Mouse (Mus musculus): Measurements from ENCODE around the gene Plekhf1. TPM values are rescaled to one million over a fixed set of nuclear protein-coding genes. Genes with fewer than 3 reads are reported as not detected.

Plekhf1 gene
- total RNA-seq, 2 experiments from 2014 or later: 2.8 to 3.1 TPM

DNA sequence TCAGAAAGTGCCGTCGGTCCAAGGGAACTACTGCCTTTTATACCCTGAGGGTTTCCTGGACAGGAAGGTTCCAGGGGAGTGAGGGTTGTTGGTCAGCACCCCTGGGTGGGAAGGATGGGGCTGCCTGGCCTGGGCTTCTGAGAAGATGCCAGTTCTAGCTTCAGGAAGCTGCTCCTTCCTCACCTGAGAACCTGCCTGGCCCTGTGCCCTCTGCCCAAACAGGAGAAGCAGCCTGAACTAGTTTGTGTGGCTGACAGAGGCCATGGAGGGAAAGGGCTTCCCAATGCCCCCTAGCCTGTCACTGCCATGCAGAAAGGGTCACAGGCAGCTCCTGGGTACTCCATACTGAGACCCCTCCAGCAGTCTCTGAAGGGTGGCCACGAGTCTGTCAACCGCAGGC, 8.3 kb downstream of the Plekhf1 start:
- no peak for DNase-seq (ENCODE audit: low spot score in 2 of 2)

GRCm38 (mm10) chr7:38218631-38219367, 9.0 kb downstream of the Plekhf1 start:
- DNase-seq (ENCODE audit: low spot score in 2 of 2): no peak

DNA sequence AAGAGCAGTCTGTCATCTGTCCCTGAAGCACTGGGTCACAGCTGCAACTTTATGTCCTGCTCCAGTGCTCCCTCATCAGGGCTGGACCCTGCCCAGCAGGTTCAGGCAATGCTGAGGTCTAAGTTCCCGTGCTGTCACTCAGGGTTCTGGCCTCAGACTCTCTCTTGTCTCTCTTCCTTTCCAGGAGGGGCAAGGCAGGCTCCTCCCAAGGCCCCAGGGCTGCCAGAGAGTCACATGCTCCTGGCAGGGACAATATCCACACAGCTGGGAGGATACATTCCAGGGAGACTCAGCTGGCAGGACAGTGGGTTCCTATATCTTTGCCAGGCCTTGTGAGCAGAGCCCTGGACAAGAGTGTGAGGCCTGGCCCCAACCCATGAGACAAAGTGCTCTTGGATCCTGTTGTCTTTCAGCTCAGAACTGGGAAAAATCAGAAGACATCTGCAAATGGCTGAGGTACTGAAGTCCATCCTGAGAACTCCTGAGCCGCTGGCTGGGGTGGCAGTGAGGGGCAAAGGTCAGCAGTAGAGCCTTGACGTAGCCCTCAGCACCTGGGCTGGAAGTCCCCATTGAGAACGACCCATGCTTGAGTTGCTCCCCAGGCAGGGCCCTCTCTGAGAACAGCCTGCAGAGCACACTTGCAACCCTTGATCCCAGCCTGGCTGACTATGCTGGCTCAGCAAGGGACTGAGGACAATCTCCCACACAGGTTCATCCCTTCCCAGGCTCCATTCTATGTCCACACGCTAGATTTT, 10.2 kb downstream of the Plekhf1 start:
- peak; percentile 37 to 85 for DNase-seq (ENCODE audit: low spot score in 2 of 2)

DNA sequence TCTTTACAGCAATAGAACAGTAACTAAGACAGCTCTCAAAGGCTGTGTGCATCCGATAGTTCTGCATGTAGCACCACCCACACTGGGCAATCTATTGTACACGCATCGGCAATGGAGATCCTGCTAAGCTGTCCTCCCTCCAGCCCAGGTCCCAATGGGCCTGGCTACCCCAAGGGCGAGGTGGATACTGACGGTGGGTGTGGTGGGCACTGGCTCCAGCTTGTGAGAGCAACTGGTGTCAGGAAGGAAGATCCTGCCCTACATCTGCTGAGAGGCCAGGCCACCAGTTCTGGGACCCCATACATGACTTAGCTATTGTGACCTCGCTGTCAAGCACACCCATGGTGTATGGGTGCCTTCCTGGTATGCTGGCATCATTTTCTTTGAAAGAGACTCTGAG, 12.1 kb downstream of the Plekhf1 start:
- DNase-seq (ENCODE audit: low spot score in 2 of 2): no peak

DNA sequence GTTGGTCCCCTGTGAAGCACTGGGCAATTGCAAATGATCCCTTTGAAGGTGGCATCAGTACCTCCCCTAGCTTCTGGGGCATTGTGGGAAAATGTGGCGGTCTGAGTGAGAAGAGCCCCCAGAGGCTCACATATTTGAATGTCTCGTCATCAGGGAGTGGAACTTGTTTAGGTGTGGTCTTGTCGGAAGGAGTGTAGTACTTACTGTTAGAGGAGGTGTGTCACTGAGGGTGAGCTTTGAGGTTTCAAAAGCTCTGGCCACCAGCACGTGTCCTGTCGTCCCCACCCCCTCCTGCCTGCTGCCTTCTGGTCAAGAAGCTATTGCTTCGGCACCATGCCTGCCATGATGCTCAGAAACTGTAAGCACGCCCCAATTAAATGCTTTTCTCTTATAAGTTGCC, 12.5 kb downstream of the Plekhf1 start:
- DNase-seq (ENCODE audit: low spot score in 2 of 2): no peak

GRCm38 (mm10) chr7:38214473-38215214, 13.2 kb downstream of the Plekhf1 start:
- no peak for DNase-seq (ENCODE audit: low spot score in 2 of 2)

- no peak for DNase-seq (ENCODE audit: low spot score in 2 of 2)
Observed at GRCm38 (mm10) chr7:38212651-38213062, 15.2 kb downstream of the Plekhf1 start.

DNA sequence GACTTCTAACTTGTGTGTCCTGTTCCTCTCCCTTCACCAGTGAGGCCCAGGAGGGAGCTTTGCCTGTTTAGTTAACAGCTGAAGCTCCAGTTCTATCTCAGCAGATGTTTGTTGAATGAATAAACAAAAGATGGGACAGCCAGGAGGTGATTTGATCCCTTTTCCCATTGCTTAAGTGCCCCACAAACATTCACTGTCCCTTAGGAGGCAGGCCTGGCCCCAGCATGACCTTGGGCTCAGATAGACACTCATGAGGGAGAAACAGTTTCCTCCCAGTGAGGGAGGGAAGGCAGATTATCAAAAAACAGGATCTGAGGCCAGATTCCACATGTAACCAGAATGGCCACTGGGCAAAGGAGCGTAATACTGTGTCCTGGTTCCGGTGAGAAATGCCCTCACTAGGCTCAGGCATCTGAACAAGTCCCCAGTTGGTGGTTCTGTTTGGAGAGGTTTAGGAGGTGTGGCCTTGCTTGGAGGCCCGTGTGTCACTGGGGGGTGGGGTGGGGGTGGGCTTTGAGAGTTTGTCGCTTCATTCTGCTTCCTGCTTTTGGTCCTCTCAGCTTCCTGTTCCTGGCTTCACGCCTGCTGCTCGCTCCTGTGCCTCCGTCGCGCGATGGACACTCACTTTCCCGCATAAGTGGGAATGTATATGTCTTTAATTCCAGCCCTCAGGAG, 18.2 kb downstream of the Plekhf1 start:
- DNase-seq (ENCODE audit: low spot score in 2 of 2): no peak

DNA sequence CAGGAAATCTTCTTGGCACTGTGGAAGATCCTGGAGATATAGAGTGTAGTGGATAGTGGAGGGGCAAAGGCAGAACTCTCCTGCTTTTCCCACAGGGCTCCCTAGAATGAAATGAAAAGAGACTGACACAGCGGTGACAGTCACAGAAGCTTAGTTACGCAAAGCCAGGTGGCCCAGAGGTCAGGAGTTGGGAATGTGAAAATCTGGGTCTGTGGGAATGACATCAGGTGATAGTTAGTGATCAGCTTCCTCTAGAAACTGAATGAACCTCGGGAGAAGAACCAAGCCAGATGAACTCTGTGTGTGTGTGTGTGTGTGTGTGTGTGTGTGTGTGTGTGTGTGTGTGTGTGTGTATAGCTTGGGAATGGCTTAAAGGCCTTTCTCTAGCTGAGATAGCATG, 18.8 kb downstream of the Plekhf1 start:
- no peak for DNase-seq (ENCODE audit: low spot score in 2 of 2)

DNA sequence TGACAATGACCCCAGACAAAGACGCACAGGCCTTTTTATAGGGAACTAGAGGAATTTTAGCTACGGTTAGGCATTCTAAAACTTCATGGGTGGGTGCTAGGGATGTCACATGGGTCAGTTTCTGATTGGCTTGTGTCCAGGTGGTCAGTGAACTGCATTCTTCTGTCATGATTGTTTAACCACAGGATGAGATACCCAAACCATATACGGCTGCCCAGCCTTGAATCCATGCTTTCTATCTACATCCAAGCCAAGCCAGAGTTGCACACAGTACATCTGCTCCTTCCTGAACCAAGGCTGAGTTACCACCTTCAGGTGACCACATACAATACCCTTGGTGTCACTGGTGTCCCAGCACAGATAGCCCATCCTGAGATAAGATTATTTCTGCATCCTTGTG, 21.3 kb downstream of the Plekhf1 start:
- DNase-seq (ENCODE audit: low spot score in 2 of 2): no peak

- no peak for DNase-seq (ENCODE audit: low spot score in 2 of 2)
Observed at GRCm38 (mm10) chr7:38205801-38206200, 22.0 kb downstream of the Plekhf1 start.

DNA sequence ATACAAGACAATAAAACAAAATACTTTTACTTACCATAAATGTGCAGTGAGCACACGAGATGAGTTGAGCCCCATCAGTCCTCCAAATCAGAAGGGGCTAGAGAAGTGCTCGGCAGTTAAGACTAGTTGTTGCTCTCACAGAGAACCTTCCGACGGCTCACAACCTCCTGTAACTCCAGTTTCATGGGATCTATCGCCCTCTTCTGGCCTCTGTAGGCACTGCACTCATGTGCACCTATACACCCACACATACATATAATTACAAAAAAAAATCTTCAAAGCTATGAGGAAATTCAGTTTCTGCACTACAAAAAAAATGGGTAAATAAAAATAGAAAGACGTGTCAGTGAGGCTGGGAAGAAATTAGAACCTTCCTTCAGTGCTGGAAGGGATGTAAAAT, 23.5 kb downstream of the Plekhf1 start:
- DNase-seq (ENCODE audit: low spot score in 2 of 2): no peak

DNA sequence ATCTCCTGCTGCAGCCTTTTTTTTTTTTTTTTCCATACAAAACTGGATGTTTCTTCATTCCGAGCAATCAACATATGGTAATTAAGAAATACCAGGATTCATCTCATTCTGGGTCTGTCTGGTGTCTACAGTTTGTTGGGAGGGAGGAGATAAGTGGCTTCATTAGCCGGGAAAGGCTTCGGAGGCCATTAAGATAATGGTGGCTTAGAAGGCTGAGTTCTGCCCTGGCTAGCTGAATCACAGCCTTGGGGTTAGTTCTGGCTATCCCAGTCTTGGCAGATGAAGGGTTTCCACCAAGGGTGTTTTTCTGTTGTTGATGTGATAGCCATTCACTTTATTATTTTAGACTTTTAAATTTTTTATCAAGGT, 26.5 kb downstream of the Plekhf1 start:
- no peak for DNase-seq (ENCODE audit: low spot score in 2 of 2)

DNA sequence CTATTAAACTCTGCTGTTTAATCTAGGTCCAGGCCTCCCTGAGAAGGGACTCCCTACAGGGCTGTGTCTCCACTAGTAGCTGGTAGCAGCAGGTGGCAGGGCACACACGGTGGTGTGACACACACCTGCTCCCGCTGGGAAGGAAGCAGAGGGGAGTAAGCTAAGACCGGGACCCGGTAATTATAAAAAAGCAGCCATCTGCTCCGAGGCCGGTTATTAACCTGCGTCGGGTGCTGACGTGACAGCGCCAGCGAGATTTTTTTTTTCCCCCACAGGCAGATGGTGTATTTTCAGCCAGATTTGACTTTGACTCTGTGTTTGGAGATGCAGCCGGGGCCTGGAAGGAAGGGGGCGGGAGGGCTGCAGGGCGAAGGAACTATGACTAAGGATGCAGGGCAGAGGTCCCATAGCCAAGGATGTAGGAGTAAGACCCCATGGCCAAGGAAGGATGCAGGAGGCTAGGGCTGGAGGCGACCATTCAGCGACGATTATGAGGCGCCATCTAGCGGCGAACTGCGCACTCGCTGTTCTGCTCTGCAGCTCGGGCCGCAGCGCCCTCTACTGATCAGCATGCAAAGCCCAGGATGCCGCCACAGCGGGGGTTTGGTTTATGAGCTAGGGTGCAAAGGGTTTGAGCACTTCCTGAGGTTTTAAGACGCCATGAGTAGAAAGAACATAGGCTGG, 27.1 kb downstream of the Plekhf1 start:
- peak; percentile 90 to 93 for DNase-seq (ENCODE audit: low spot score in 2 of 2)

DNA sequence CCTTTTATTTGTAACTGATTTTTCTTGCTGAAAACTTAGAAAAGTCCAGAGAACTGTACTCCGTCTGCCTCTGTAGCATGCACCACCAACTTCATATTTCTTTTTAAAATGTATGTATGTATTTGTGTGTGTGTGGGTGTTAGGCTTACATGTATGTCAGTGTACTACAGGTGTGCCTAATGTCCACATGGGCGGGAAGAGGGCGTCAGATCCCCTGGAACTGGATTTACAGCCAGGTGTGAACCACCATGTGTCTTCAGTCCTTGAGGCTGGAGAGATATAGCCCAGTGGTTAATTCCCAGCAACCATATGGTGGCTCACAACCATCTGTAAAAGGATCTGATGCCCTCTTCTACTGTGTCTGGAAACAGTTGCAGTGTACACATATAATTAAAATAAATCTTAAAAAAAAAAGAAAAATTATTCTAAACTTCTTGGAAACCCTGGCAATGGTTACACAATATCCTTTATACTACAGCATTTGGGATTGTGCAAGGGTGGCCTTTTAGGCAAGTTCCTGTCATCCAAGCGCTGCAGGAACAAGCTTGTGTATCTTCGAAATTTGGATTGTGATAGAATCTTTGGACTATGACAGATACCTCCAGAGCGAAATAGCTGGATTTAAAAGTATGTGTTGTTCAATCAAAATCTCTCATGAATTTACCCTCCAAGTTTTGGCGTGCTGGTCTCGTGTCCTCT, 27.8 kb downstream of the Plekhf1 start:
- DNase-seq (ENCODE audit: low spot score in 2 of 2): no peak

DNA sequence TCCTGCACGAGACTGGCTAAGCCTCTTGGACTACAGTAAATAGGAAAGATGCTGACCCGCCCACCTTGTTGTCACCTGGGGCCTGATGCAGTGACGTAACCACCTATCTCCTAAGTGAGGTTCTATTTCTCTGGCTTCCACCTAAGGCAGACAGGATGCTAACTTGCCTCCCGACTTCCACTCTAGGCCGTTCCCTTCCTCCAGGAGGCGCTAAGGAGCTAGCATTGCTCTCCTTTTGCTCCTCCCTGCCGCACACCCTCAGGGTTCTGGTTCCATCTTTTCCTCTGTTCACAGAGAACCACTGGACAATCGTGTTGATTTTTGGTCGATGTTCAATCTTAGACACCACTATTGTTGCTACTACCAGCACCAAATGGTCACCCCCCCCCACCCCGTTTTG, 36.2 kb downstream of the Plekhf1 start:
- no peak for DNase-seq (ENCODE audit: low spot score in 2 of 2)

GRCm38 (mm10) chr7:38191146-38191545, 36.7 kb downstream of the Plekhf1 start:
- no peak for DNase-seq (ENCODE audit: low spot score in 2 of 2)

DNA sequence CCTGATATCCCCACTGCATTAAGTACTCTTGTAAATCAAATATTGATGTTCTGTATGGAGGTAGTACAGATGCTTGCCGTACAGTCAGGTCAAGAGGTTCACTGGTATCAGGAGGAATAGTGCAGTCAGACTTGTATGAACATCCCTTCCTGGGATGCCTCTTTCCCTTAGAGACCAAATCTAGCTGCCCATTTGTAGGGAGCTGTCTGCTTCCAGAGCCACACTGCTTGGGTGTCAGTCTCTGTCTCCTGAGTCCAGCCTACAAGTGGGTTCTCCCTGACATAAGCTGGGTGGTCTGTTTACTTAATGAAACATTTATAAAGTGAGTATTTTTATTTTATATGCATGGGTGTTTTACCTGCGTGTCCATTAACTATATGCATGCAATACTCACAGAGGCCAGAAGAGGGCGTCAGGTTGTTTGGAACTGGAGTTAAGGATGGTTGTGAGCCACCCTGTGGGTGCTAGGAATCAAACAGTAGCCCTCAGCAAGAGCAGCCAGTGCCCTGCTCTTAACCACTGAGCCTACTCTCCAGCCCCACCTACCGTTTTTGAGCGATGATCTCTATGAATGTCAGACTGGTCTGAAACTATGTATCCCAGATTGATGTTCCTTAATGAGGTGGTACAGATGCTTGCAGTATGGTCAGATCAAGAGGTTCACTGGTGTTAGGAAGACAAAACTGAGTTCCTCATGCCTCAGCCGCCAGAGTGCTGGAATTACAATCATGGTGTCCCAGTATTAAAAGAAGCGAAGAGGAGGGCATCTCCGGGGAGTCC, 37.6 kb downstream of the Plekhf1 start:
- no peak for DNase-seq (ENCODE audit: low spot score in 2 of 2)

- no peak for DNase-seq (ENCODE audit: low spot score in 2 of 2)
Observed at GRCm38 (mm10) chr7:38189136-38189982, 38.5 kb downstream of the Plekhf1 start.
